Mouse (Mus musculus) stomach, embryonic 14.5 days (tissue): ENCODE measurements around the gene Pold2. TPM values are rescaled to one million over a fixed set of nuclear protein-coding genes. Genes with fewer than 3 reads are reported as not detected.

ENCODE experiments used
- ATAC-seq: fragments of 200-750 bp; cut with Nextera tagmentation; 2 replicates; pipeline ENCODE4 v1.8.0; 2017; ENCODE audit warnings: low read depth, moderate TSS enrichment; ENCODE audit not compliant: insufficient number of reproducible peaks, insufficient read depth, low FRiP score
- H3K27ac ChIP-seq: fragments of 300-500 bp; sonication (generic); 2 replicates; pipeline ENCODE4 v1.5.1; 2014; ENCODE audit warnings: mild to moderate bottlenecking, low read length, moderate library complexity, mixed read lengths
- H3K27me3 ChIP-seq: fragments of 300-500 bp; sonication (generic); 2 replicates; pipeline ENCODE4 v1.6.1; 2014; ENCODE audit warnings: low read length, control low read depth, mixed read lengths; ENCODE audit not compliant: control insufficient read depth, insufficient read depth
- H3K36me3 ChIP-seq: fragments of 300-500 bp; sonication (generic); 2 replicates; pipeline ENCODE4 v1.6.1; 2014; ENCODE audit warnings: mild to moderate bottlenecking, control low read depth, low read length, moderate library complexity, mixed read lengths; ENCODE audit not compliant: control insufficient read depth, insufficient read depth
- H3K4me1 ChIP-seq: fragments of 300-500 bp; sonication (generic); 2 replicates; pipeline ENCODE4 v1.6.1; 2014; ENCODE audit warnings: low read length, control low read depth, mixed read lengths; ENCODE audit not compliant: control insufficient read depth, insufficient read depth
- H3K4me2 ChIP-seq: fragments of 300-500 bp; sonication (generic); replicated peaks from 2 replicates; pipeline ENCODE4 v1.6.1; 2014; ENCODE audit warnings: low read depth, low read length, control low read depth
- H3K4me3 ChIP-seq: fragments of 300-500 bp; sonication (generic); 2 replicates; pipeline ENCODE4 v1.5.1; 2014; ENCODE audit warnings: low read depth, low read length, control low read depth
- H3K9ac ChIP-seq: fragments of 300-500 bp; sonication (generic); replicated peaks from 2 replicates; pipeline ENCODE4 v1.6.1; 2014; ENCODE audit warnings: low read depth, mild to moderate bottlenecking, control low read depth, low read length, moderate library complexity, mixed read lengths
- H3K9me3 ChIP-seq: fragments of 300-500 bp; sonication (generic); 2 replicates; pipeline ENCODE4 v1.6.1; 2016; ENCODE audit warnings: low read depth, low read length, control low read depth; ENCODE audit not compliant: control insufficient read depth
- WGBS: fragments of 180-500 bp; shearing (Covaris S2); extraction: QIAGEN DNeasy Blood & Tissue Kit; methylation state at CpG from one replicate; pipeline ENCODE4 v1.1.7; 2014; 5-methylcytosine and 5-hydroxymethylcytosine counted together
- polyA plus RNA-seq: library from polyadenylated mRNA; unstranded; fragments of >200 nt; fragmentation: Nextera tagmentation; extraction: Ambion mirVana; gene quantifications from 2 replicates; pipeline ENCODE4 v1.2.1, GENCODE M21; 2014

The Pold2 gene
- polyA plus RNA-seq, 1 experiment from 2014 or later: 112 TPM

DNA sequence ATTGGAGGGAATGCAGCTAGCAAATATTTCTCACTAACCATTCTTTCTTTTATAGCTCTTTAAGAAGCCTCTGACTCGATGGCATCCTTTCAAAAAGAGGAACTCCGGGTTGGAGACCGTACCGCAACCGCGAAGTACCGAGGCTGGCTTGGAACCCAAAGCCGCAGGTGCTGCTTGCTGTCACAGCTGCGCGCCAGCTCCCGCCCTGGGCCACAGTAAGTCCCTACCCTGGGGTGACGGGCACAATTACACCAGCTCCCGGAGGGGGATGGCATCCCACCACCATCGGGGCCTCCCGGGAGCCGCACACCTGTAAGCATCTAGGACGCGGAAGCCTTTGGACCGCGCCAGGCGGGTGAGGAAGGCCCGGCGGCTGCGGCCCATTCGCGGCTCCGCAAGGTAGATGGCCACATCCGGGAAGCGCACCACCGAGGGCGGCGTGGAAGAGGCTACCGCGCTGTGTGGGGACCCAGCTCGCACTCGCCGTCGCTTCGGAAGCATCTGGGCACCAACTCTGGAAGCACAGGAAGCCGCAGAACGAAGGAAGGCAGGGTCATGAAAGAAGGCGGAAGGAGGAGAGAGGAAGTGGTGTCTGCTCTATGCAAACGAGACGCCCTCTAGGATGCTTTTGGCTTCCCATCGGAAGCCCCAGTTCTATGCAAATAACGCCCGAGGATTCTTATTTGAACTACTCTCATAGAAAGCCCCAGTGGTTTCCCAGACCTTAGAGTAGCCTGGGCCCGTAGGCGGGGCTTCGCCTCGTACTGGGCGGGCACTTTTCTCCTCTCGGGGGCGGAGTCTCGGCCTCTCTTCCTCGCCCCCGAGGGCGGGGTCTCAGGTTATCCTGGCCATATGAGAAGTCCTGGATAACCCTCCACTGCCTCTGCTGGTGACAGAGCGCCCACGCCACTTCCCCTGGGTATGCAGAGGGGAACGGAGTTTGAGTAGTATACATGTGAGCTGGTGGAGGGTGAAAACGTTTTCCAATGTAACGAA lies 40.5 kb downstream of the Pold2 start, which contains the start of gene Polm:
TSS of gene Polm (minus strand) at position 766 of the 996 bp plus-strand sequence.
- H3K9ac ChIP-seq: peak within 1 kb of the TSS; percentile 67
- peak within 1 kb of the TSS; percentile 71 for H3K4me3 ChIP-seq
- under 1% methylated on average over 63 of the region's 63 CpGs for WGBS
- H3K4me1 ChIP-seq: no peaks in the 10 kb centered on the region
- H3K27ac ChIP-seq: peak within 1 kb of the TSS; percentile 71
- peak within 1 kb of the TSS; percentile 87 for H3K4me2 ChIP-seq
- ATAC-seq: peak; percentile 96
- no peaks in the 10 kb centered on the region for H3K9me3 ChIP-seq
- no peaks in the 10 kb centered on the region for H3K27me3 ChIP-seq
- H3K36me3 ChIP-seq: peaks cover 8% of the 10 kb centered on the region

DNA sequence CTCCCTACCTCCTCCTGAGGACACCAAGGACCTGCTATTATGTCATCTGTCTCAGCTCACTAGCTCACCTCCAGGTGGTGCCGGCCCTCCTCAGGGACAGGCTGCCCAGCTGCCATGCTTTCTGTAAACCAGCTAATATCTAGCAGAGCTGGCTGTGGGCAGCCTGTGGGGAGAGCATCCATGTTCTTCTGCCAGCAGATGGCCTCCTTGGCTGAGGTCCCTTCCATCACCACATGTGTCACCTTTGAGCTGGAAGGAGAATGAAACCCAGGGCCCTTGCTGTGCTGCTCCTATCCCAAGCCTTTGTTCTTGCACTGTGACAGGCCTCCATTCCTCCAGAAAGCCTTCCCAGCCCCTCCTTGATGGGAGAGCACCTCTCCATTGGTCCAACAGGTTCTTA lies 42.0 kb downstream of the Pold2 start:
- Histone ChIP-seq H3K27ac (no peak overlapping the region), H3K9me3 (no peaks in the 10 kb centered on the region), H3K9ac (no peak overlapping the region), H3K4me3 (no peak overlapping the region), H3K36me3 (peaks cover 13% of the 10 kb centered on the region), H3K4me2 (no peak overlapping the region), H3K4me1 (no peaks in the 10 kb centered on the region), H3K27me3 (no peaks in the 10 kb centered on the region)
- no peak for ATAC-seq
- WGBS: 55% methylated on average over 1 of the region's 1 CpGs

DNA sequence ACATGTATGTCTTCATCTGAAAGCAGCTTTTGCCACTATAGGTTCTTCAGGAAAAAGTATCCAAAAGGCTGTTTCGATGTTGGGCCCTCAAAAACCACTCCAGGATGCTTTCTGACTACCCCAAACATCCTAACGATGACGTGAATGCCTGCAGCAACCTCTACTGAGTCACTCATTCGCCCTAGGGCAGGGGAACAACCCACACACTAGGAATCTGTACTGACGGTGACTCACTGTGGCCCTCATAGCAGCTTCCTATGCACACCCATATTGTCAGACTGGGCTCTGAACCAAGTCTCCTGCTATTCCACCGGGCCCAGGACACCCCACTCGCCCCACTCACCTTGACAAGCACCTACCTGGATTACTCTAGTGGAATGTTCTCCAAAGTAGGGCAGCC lies 43.0 kb downstream of the Pold2 start:
- H3K9me3 ChIP-seq: no peaks in the 10 kb centered on the region
- no peaks in the 10 kb centered on the region for H3K27me3 ChIP-seq
- 89% methylated on average over 7 of the region's 7 CpGs for WGBS

DNA sequence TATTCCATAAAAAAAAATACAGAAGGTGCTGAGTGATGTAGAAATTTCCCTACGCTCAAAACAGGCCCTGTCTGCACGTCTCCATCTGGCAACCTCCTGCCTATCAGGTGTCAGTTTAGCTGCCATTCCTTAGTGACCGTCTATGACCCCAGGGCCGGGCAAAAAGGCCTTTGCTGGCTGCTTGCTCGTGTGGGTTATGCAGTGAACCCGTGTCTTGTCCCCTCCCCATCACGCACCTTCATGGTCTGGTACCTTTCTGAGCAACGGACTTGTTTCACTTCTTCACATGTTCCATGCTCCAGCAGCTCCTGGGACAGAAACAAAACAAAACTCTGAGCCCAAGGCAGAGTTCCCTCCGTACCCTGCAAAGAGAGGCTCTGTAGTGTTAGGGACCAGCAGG lies 43.6 kb downstream of the Pold2 start:
- H3K9ac ChIP-seq: no peak overlapping the region
- peaks cover 17% of the 10 kb centered on the region for H3K36me3 ChIP-seq
- no peaks in the 10 kb centered on the region for H3K27me3 ChIP-seq
- no peak overlapping the region for H3K4me2 ChIP-seq
- H3K4me1 ChIP-seq: no peaks in the 10 kb centered on the region
- no peak overlapping the region for H3K27ac ChIP-seq
- WGBS: 86% methylated on average over 9 of the region's 9 CpGs
- no peak overlapping the region for H3K4me3 ChIP-seq
- no peak for ATAC-seq
- H3K9me3 ChIP-seq: no peaks in the 10 kb centered on the region

More for the DNA sequence above, 43.0 kb downstream of the Pold2 start:
- Histone ChIP-seq H3K4me2 (no peak overlapping the region), H3K9ac (no peak overlapping the region), H3K36me3 (peaks cover 17% of the 10 kb centered on the region), H3K4me3 (no peak overlapping the region), H3K27ac (no peak overlapping the region), H3K4me1 (no peaks in the 10 kb centered on the region)
- ATAC-seq: no peak

DNA sequence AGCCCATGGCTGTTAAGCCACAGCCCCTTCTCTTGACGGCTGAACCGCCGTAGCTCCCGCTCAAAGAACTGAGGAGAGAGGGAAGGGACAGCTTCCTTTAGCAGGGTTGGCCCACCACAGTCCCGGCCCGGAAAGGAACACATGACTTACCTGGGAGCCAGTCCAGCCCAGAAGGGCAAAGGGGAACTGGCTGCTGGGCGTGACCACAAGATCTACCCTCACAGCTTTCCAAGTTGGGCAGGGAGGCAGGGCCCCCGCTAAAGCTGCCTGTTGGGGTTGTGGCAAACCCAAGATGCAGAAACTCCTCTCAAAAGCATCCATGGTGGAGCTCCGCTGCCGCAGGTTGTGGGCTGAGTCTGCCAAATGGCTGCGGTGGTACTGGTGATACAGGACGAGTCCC lies 48.8 kb downstream of the Pold2 start:
- peaks cover 24% of the 10 kb centered on the region for H3K36me3 ChIP-seq
- no peaks in the 10 kb centered on the region for H3K4me1 ChIP-seq
- 86% methylated on average over 12 of the region's 12 CpGs for WGBS
- no peak overlapping the region for H3K27ac ChIP-seq
- H3K4me2 ChIP-seq: no peak overlapping the region
- no peak for ATAC-seq
- H3K4me3 ChIP-seq: no peak overlapping the region
- H3K9ac ChIP-seq: no peak overlapping the region
- H3K9me3 ChIP-seq: no peaks in the 10 kb centered on the region
- H3K27me3 ChIP-seq: no peaks in the 10 kb centered on the region

DNA sequence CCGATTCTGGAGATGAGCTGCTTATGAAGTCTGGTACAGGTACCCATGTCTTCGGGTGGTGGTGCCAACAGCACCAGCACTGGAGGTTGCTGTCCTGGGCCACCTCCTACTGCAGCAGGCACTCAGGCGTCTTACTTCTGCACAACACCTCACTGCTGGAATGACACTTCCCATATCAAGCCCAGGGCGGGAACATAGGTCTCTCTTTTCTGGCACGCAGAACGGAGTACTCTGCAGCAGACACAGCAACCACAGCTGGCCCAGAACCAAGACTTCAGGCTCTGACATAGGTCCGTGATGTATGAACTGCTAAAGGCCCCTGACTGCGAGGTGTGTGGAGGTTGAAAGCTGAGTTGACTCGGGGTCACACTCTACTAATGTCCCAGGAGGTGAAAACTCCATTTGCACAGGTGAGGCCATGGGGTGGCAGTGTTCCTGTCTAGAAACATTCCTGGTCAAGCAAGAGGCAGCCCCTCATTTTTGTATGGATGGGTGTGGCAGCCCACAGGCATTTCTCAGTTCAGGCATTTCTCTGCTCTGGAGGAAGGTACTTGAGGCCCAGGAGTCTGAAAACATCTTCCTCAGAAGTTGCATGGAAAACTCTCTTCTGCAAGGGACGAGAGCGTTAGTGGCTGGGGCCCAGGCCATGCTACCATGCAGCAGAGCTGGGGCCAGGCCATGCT lies 49.4 kb downstream of the Pold2 start:
- 87% methylated on average over 11 of the region's 11 CpGs for WGBS
- H3K36me3 ChIP-seq: peaks cover 19% of the 10 kb centered on the region
- no peak for ATAC-seq
- H3K9me3 ChIP-seq: no peaks in the 10 kb centered on the region
- H3K27me3 ChIP-seq: no peaks in the 10 kb centered on the region
- H3K4me1 ChIP-seq: no peaks in the 10 kb centered on the region
- H3K4me2 ChIP-seq: no peak overlapping the region
- H3K27ac ChIP-seq: no peak overlapping the region
- H3K9ac ChIP-seq: no peak overlapping the region
- H3K4me3 ChIP-seq: no peak overlapping the region

DNA sequence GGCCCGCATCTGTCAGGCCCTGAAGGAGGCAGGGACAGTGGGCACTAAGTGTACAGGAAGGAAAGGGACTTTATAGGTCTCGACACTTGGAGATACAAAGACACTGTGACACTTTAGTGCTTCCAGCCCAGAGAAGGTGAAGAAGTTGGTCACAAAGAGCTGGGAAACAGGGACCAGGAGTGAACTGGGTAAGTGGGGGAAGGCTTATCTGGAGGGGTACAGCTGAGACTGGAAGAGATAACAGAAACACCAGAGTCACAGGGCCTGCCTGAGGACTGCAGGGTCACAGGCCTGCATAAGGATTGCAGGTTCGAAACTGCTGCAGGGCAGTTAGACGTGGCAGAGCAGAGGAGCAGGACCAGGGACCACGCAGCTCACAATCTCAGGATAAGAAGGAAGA lies 50.2 kb downstream of the Pold2 start:
- ATAC-seq: no peak
- Histone ChIP-seq H3K4me1 (no peaks in the 10 kb centered on the region), H3K4me2 (no peak overlapping the region), H3K27me3 (no peaks in the 10 kb centered on the region), H3K4me3 (no peak overlapping the region), H3K9me3 (no peaks in the 10 kb centered on the region), H3K36me3 (peaks cover 19% of the 10 kb centered on the region), H3K9ac (no peak overlapping the region), H3K27ac (no peak overlapping the region)
- WGBS: 92% methylated on average over 5 of the region's 5 CpGs

DNA sequence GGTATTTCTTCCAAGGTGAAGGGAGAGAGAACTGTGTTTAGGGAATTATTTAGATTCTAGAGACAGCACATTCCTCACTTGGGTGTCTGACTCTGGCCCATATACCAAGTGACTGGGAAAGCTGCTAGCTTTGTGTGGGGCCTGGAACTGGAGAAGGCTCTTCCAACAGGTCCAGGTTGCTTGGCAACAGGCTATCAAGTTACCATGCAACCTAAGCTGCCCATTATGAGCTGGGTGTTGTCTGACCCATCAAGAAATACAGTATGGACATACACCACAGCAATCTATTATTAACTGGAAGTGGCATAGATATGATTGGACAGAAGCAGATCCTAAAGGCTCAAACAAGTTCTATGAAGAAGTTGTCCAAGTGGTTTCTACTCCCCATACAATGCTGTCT lies 52.7 kb downstream of the Pold2 start:
- Histone ChIP-seq H3K9me3 (no peaks in the 10 kb centered on the region), H3K36me3 (peaks cover 7% of the 10 kb centered on the region), H3K27ac (no peak overlapping the region), H3K27me3 (no peaks in the 10 kb centered on the region), H3K9ac (no peak overlapping the region), H3K4me1 (no peaks in the 10 kb centered on the region), H3K4me3 (no peak overlapping the region), H3K4me2 (no peak overlapping the region)
- ATAC-seq: no peak
